Mouse (Mus musculus) heart, embryonic 13.5 days (tissue): ENCODE data around the gene Skp1a. TPM values are rescaled to one million over a fixed set of nuclear protein-coding genes. Genes with fewer than 3 reads are reported as not detected.

Experiments
- ATAC-seq: fragments of 200-750 bp; cut with Nextera tagmentation; 2 replicates; pipeline ENCODE4 v1.8.0; 2017; ENCODE audit warnings: moderate TSS enrichment; ENCODE audit not compliant: insufficient number of reproducible peaks, low FRiP score, low TSS enrichment; ENCODE audit errors: extremely low read depth
- H3K27ac ChIP-seq: fragments of 300-500 bp; sonication (generic); replicated peaks from 2 replicates; pipeline ENCODE4 v1.5.1; 2015; ENCODE audit warnings: moderate library complexity, mild to moderate bottlenecking, inconsistent platforms
- H3K27me3 ChIP-seq: fragments of 300-500 bp; sonication (generic); replicated peaks from 2 replicates; pipeline ENCODE4 v1.6.1; 2015; ENCODE audit warnings: mild to moderate bottlenecking, inconsistent platforms
- H3K36me3 ChIP-seq: fragments of 300-500 bp; sonication (generic); 2 replicates; pipeline ENCODE4 v1.6.1; 2015; ENCODE audit warnings: mild to moderate bottlenecking, inconsistent platforms
- H3K4me1 ChIP-seq: fragments of 300-500 bp; sonication (generic); 2 replicates; pipeline ENCODE4 v1.6.1; 2015; ENCODE audit warnings: inconsistent platforms
- H3K4me2 ChIP-seq: fragments of 300-500 bp; sonication (generic); 2 replicates; pipeline ENCODE4 v1.6.1; 2015; ENCODE audit warnings: inconsistent platforms, mild to moderate bottlenecking, moderate library complexity
- H3K4me3 ChIP-seq: fragments of 300-500 bp; sonication (generic); 2 replicates; pipeline ENCODE4 v1.5.1; 2015; ENCODE audit warnings: moderate library complexity, mild to moderate bottlenecking, inconsistent platforms
- H3K9ac ChIP-seq: fragments of 300-500 bp; sonication (generic); 2 replicates; pipeline ENCODE4 v1.6.1; 2015; ENCODE audit warnings: inconsistent platforms, mild to moderate bottlenecking, moderate library complexity
- H3K9me3 ChIP-seq: fragments of 300-500 bp; sonication (generic); 2 replicates; pipeline ENCODE4 v1.6.1; 2016; ENCODE audit warnings: inconsistent platforms
- WGBS: fragments of 180-500 bp; shearing (Covaris S2); methylation state at CpG from one replicate; pipeline ENCODE4 v1.1.7; 2015; ENCODE audit warnings: mixed read lengths; 5-methylcytosine and 5-hydroxymethylcytosine counted together
- polyA plus RNA-seq: library from polyadenylated mRNA; unstranded; fragments of >200 nt; fragmentation: Nextera tagmentation; extraction: Ambion mirVana; gene quantifications from 2 replicates; pipeline ENCODE4 v1.2.1, GENCODE M21; 2015

Gene Skp1a
- polyA plus RNA-seq, 1 experiment from 2014 or later: 467 TPM

- H3K4me3 ChIP-seq: no peak overlapping the region
- no peak for ATAC-seq
- H3K27me3 ChIP-seq: peaks cover 28% of the 10 kb centered on the region
- no peaks in the 10 kb centered on the region for H3K9me3 ChIP-seq
- peaks cover 31% of the 10 kb centered on the region for H3K4me1 ChIP-seq
- 89% methylated on average over 8 of the region's 8 CpGs for WGBS
- H3K36me3 ChIP-seq: no peaks in the 10 kb centered on the region
- no peak overlapping the region for H3K4me2 ChIP-seq
- no peak overlapping the region for H3K27ac ChIP-seq
- H3K9ac ChIP-seq: no peak overlapping the region
Measured at GRCm38 (mm10) chr11:52279611-52280145, 47.9 kb downstream of the Skp1a start.

DNA sequence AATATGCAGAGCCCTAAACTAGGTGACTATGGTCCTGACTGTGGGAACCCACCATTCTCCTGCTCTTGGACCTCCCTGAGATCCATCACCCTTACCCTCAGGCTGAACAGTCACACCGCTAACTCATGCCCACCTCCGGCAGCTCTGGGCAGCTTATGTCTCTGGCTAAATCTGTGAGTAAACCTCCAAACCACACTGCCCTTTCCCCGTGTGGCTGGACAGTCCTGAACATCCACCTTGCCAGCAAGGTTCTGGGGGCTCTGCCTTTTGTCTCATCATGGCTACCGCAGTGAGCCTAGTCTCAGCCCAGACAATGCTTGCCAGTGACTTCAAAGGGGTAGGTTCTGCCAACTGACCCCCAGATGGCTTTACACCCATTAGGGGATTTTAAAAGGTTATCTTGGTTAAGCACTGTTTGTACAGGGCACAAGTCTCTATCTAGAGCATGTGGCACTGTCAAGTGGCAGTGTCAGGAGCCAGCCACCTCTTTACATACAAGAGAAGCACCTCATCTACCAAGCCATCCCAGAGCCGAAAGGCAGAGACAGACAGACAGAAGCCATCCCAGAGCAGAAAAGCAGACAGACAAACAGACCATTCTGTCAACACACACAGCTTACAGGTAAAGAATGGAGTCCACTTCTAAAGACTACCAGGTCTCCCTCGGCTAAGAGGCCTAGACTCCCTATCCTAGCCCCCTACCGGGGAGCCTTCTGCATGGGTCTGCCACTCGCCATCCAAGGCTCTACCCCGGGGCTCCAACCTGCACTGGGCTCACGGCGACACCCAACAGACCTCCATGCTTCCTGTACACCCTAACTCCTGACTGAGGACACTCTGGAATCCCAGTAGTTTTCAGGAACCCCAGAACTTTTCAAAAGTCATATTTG, 49.0 kb downstream of the Skp1a start:
- ATAC-seq: no peak
- no peak overlapping the region for H3K4me3 ChIP-seq
- 85% methylated on average over 11 of the region's 11 CpGs for WGBS
- H3K9ac ChIP-seq: no peak overlapping the region
- H3K27ac ChIP-seq: no peak overlapping the region
- peaks cover 39% of the 10 kb centered on the region for H3K27me3 ChIP-seq
- H3K4me2 ChIP-seq: no peak overlapping the region
- no peaks in the 10 kb centered on the region for H3K36me3 ChIP-seq
- H3K9me3 ChIP-seq: no peaks in the 10 kb centered on the region
- H3K4me1 ChIP-seq: peaks cover 26% of the 10 kb centered on the region

GRCm38 (mm10) chr11:52281568-52282328, 50.0 kb downstream of the Skp1a start:
- peak overlapping the region; percentile 85 for H3K4me2 ChIP-seq
- WGBS: 75% methylated on average over 19 of the region's 19 CpGs
- ATAC-seq: no peak
- no peaks in the 10 kb centered on the region for H3K36me3 ChIP-seq
- peaks cover 35% of the 10 kb centered on the region for H3K4me1 ChIP-seq
- H3K9ac ChIP-seq: peak overlapping the region; percentile 85
- no peak overlapping the region for H3K27ac ChIP-seq
- H3K9me3 ChIP-seq: no peaks in the 10 kb centered on the region
- H3K27me3 ChIP-seq: peaks cover 39% of the 10 kb centered on the region
- H3K4me3 ChIP-seq: peak overlapping the region; percentile 73

- H3K4me1 ChIP-seq: peaks cover 38% of the 10 kb centered on the region
- H3K27ac ChIP-seq: no peak overlapping the region
- ATAC-seq: no peak
Measured at GRCm38 (mm10) chr11:52282420-52282773, 50.6 kb downstream of the Skp1a start.

GRCm38 (mm10) chr11:52282774-52283595, 51.2 kb downstream of the Skp1a start, which contains the start of gene Tcf7:
Tcf7 (minus strand) TSS chr11:52283014.
- Histone ChIP-seq H3K27ac (no peak within 1 kb of the TSS; the same call in 1 of the 2 replicates), H3K9ac (peak within 1 kb of the TSS; percentile 85), H3K4me2 (peak within 1 kb of the TSS; percentile 85), H3K9me3 (no peaks in the 10 kb centered on the region), H3K4me1 (peaks cover 38% of the 10 kb centered on the region), H3K4me3 (peak within 1 kb of the TSS; percentile 73), H3K36me3 (no peaks in the 10 kb centered on the region), H3K27me3 (peaks cover 39% of the 10 kb centered on the region)
- ATAC-seq: peak; percentile 64
- WGBS: under 1% methylated on average over 71 of the region's 97 CpGs

More at GRCm38 (mm10) chr11:52282420-52282773, 50.6 kb downstream of the Skp1a start:
- H3K9ac ChIP-seq: peak overlapping the region; percentile 85
- peak overlapping the region; percentile 85 for H3K4me2 ChIP-seq
- peak overlapping the region; percentile 73 for H3K4me3 ChIP-seq
- 1% methylated on average over 19 of the region's 19 CpGs for WGBS
- no peaks in the 10 kb centered on the region for H3K36me3 ChIP-seq
- H3K9me3 ChIP-seq: no peaks in the 10 kb centered on the region
- peaks cover 39% of the 10 kb centered on the region for H3K27me3 ChIP-seq

- H3K27me3 ChIP-seq: peaks cover 39% of the 10 kb centered on the region
- H3K4me1 ChIP-seq: peaks cover 38% of the 10 kb centered on the region
- peak overlapping the region; percentile 73 for H3K4me3 ChIP-seq
- no peak; the same call in 1 of the 2 replicates for ATAC-seq
- peak overlapping the region; percentile 64 for H3K9ac ChIP-seq
- H3K4me2 ChIP-seq: peak overlapping the region; percentile 85
- WGBS: 10% methylated on average over 44 of the region's 44 CpGs
- H3K27ac ChIP-seq: no peak overlapping the region
- H3K9me3 ChIP-seq: no peaks in the 10 kb centered on the region
- H3K36me3 ChIP-seq: no peaks in the 10 kb centered on the region
Measured at GRCm38 (mm10) chr11:52283596-52284571, 52.1 kb downstream of the Skp1a start.

GRCm38 (mm10) chr11:52286301-52286957, 54.6 kb downstream of the Skp1a start:
- no peak for ATAC-seq
- Histone ChIP-seq H3K9me3 (no peaks in the 10 kb centered on the region), H3K4me2 (no peak overlapping the region), H3K4me1 (peaks cover 38% of the 10 kb centered on the region), H3K4me3 (no peak overlapping the region), H3K36me3 (no peaks in the 10 kb centered on the region), H3K9ac (no peak overlapping the region), H3K27me3 (peaks cover 28% of the 10 kb centered on the region), H3K27ac (no peak overlapping the region)
- 30% methylated on average over 16 of the region's 16 CpGs for WGBS

DNA sequence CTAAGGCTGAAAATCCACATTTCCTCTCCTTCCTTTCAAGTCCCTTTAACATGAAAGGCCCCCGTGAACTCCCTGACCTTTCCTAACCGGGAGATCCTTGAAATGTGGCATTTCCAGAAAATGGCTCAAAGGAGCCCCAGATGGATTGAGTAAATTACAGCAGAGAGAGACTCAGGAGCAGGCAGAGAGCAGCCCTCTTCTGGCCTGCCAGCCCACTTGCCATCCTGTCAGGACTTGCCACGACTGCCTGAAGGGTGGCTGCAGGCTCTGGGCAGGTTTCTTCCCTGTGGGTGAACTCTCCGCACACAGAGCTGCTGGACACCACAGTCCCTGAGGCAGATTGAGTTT, 55.1 kb downstream of the Skp1a start:
- H3K9ac ChIP-seq: no peak overlapping the region
- no peaks in the 10 kb centered on the region for H3K9me3 ChIP-seq
- H3K4me1 ChIP-seq: peaks cover 38% of the 10 kb centered on the region
- peaks cover 23% of the 10 kb centered on the region for H3K27me3 ChIP-seq
- WGBS: 32% methylated on average over 4 of the region's 4 CpGs
- H3K27ac ChIP-seq: no peak overlapping the region
- no peak overlapping the region for H3K4me2 ChIP-seq
- H3K4me3 ChIP-seq: no peak overlapping the region
- no peak for ATAC-seq
- no peaks in the 10 kb centered on the region for H3K36me3 ChIP-seq

DNA sequence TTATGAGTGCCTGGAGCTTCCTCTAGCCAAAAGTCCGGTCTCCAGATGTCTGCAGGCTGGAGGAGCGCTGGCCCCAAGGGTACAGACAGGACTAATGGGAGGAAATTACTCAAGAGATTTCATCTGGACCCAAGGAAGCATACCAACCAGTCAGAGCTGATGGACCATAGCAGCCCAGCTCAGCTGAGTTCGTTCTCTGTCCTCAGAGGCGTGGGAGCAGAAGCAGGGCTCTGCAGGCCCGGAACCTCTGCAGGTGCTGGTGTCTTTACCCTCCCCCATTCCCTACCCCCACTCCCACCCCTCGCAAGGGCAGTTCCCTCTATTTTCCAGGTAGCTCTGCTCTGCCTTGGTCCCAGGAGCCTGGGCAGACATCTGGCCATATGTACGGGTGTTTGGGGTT, 60.6 kb downstream of the Skp1a start:
- Histone ChIP-seq H3K27me3 (peaks cover 3% of the 10 kb centered on the region; the same call in 1 of the 2 replicates), H3K4me3 (no peak overlapping the region), H3K9ac (no peak overlapping the region), H3K4me2 (no peak overlapping the region), H3K27ac (no peak overlapping the region), H3K9me3 (no peaks in the 10 kb centered on the region), H3K4me1 (no peaks in the 10 kb centered on the region), H3K36me3 (no peaks in the 10 kb centered on the region)
- WGBS: 60% methylated on average over 7 of the region's 7 CpGs
- ATAC-seq: no peak
